Mouse (Mus musculus): ENCODE results near the gene Uqcc2.

- no peak for TF ChIP-seq MYOG (IDR thresholded peaks at IDR 0.05; ENCODE audit: control insufficient read depth in 1 of 3, insufficient read depth in 1 of 3, insufficient read length in 2 of 3, low read depth in 2 of 3)
- TF ChIP-seq POLR2A (IDR thresholded peaks at IDR 0.05; ENCODE audit: insufficient read length, low read depth): no peak
- no peak for TF ChIP-seq MAX (IDR thresholded peaks at IDR 0.05; ENCODE audit: low read depth)
- TF ChIP-seq TCF3 (IDR thresholded peaks at IDR 0.05; ENCODE audit: insufficient read length, low read depth): no peak
- no peak for TF ChIP-seq TCF12 (IDR thresholded peaks at IDR 0.05; ENCODE audit: insufficient read depth, poor library complexity, severe bottlenecking)
- TF ChIP-seq POLR2AphosphoS2 (IDR thresholded peaks at IDR 0.05; ENCODE audit: insufficient read length, low read depth): no peak
- TF ChIP-seq USF1 (IDR thresholded peaks at IDR 0.05; ENCODE audit: low read depth): no peak
- TF ChIP-seq MYOD1 (IDR thresholded peaks at IDR 0.05; ENCODE audit: control insufficient read depth in 1 of 3, insufficient read length in 2 of 3, low read depth in 2 of 3): no peak
- no peak for TF ChIP-seq E2F4 (IDR thresholded peaks at IDR 0.05; ENCODE audit: insufficient read depth)
These were observed 12.7 kb upstream of the Uqcc2 start for GRCm38 (mm10) chr17:27146323-27146923.
